Mouse (Mus musculus): ENCODE data around the gene Ntmt1. TPM values are rescaled to one million over a fixed set of nuclear protein-coding genes. Genes with fewer than 3 reads are reported as not detected.
A peak's percentile ranks its signal among the peaks of the same experiment; 100 is the strongest.

Ntmt1 gene
- polyA plus RNA-seq, 1 experiment from 2014 or later: 90.0 TPM

GRCm38 (mm10) chr2:30779241-30779640, 28.4 kb upstream of the Ntmt1 start:
- Histone ChIP-seq H3K4me2 (ENCODE audit: low read depth, low read length) (no peak overlapping the region), H3K9ac (ENCODE audit: low read length) (no peak overlapping the region), H3K4me3 (ENCODE audit: low read length) (no peak overlapping the region), H3K36me3 (ENCODE audit: control insufficient read depth, insufficient read depth) (no peaks in the 10 kb centered on the region), H3K27me3 (ENCODE audit: control insufficient read depth, insufficient read depth, low read length) (no peaks in the 10 kb centered on the region), H3K9me3 (replicated peaks; ENCODE audit: control insufficient read depth, low read length) (no peaks in the 10 kb centered on the region), H3K4me1 (ENCODE audit: control insufficient read depth, insufficient read depth, low read length) (peaks cover 17% of the 10 kb centered on the region), H3K27ac (ENCODE audit: low read length) (no peak overlapping the region)
- ATAC-seq (replicated peaks; ENCODE audit: extremely low read depth, insufficient read depth, low FRiP score): no peak
- 13% methylated on average over 5 of the region's 5 CpGs for WGBS

DNA sequence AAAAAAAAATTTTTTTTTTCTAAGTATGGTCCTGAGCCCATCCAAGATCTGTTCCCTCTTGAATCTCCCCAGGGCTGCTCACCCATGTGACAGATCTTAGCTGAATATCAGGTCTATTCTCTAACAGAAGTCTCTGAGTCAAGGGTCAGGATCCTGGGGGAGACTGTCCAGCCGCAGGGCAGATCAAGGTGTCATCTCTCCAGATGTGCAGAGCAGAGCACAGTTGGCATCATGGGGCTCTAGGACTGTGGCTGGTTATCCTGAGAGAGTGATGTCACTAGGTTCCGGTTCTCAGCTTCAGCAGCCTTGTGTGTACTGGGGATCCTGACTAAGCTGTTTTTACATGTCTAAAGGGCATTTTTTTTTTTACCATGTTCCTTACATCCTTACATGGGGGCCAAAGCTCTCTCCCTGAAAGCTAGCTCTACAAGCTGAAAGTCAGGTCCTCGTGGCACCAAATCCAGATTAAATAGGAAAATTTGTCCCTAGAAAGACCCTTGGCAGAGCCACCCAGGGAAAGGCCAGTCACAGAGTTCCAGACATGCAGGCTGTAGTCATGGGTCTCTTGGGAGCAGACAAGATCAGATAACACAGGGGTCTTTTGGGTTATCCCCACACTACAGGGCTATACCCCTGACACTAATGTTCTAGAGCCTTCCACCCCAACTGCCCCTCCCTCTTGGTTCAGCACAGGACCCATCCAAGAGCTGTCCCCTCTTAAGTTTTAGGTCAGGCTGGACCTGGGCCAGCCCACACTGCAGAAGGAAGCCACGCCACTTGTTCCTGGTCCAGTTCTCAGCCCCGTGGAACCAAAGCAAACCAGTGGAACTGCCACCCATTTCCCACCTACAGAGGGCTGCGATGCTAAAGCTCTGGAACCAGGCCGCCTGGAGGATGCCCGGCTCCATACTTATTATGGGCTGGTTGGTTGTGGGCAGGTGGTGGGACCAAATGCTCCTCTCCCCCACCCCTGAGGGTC, 25.0 kb upstream of the Ntmt1 start:
- H3K27ac ChIP-seq (ENCODE audit: low read length): peak overlapping the region; percentile 52
- peaks cover 18% of the 10 kb centered on the region for H3K4me1 ChIP-seq (ENCODE audit: control insufficient read depth, insufficient read depth, low read length)
- H3K4me3 ChIP-seq (ENCODE audit: low read length): no peak overlapping the region

GRCm38 (mm10) chr2:30783346-30783745, 24.3 kb upstream of the Ntmt1 start:
- Histone ChIP-seq H3K4me2 (ENCODE audit: low read depth, low read length) (peak overlapping the region; percentile 68), H3K27ac (ENCODE audit: low read length) (peak overlapping the region; percentile 52), H3K27me3 (ENCODE audit: control insufficient read depth, insufficient read depth, low read length) (no peaks in the 10 kb centered on the region), H3K4me3 (ENCODE audit: low read length) (peak overlapping the region; percentile 28), H3K9ac (ENCODE audit: low read length) (peak overlapping the region; percentile 75), H3K36me3 (ENCODE audit: control insufficient read depth, insufficient read depth) (no peaks in the 10 kb centered on the region), H3K4me1 (ENCODE audit: control insufficient read depth, insufficient read depth, low read length) (peaks cover 18% of the 10 kb centered on the region), H3K9me3 (replicated peaks; ENCODE audit: control insufficient read depth, low read length) (no peaks in the 10 kb centered on the region)
- peak; percentile 50 for ATAC-seq (replicated peaks; ENCODE audit: extremely low read depth, insufficient read depth, low FRiP score)
- under 1% methylated on average over 12 of the region's 13 CpGs for WGBS

More for the DNA sequence above, 25.0 kb upstream of the Ntmt1 start:
- Histone ChIP-seq H3K36me3 (ENCODE audit: control insufficient read depth, insufficient read depth) (no peaks in the 10 kb centered on the region), H3K9me3 (replicated peaks; ENCODE audit: control insufficient read depth, low read length) (no peaks in the 10 kb centered on the region), H3K27me3 (ENCODE audit: control insufficient read depth, insufficient read depth, low read length) (no peaks in the 10 kb centered on the region), H3K9ac (ENCODE audit: low read length) (peak overlapping the region; percentile 67), H3K4me2 (ENCODE audit: low read depth, low read length) (peak overlapping the region; percentile 68)
- ATAC-seq (replicated peaks; ENCODE audit: extremely low read depth, insufficient read depth, low FRiP score): no peak
- WGBS: 69% methylated on average over 8 of the region's 8 CpGs

DNA sequence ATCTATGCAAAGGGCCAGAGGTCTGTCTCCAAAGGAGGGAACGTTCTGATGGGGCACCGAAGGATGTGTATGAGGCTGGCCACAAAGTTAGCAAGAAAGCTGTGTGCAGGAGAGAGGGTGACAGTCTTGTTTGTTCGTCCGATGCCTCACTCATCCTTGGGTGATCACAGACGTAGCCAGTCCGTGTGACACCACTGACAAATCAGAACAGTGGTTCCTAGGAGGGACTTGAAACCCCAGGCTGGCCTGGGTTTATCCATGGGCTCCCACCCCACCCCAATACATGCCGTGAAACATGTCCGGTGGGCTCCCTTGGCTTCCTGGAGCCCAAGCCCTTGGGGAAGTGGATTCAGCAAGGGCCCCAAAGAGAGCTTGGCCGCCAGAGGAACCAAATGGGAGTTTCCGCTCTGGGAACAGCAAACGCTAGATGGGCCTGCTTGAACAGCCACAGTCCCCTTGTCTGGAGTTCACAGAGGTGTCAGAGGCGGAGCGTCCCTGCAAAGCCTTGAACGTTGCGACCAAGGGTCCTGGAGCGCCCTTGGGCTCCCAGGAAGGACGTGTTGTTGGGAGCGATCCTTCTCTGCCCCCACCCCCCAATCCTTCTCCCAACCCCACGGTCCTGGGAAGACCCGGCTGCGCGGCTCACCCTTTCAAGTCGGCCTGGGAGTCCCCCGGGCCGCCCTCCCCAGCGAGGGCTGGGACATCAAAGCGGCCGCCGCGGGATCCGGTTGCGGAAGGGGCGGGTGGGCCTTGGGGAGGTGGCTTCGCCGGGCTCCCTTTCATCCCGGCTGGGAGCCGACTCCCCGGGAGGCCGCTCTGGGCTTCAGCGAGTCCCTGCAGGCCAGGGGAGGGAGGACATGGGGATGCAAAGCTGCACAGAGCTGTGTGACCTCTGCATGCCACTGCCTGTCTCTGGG, 23.3 kb upstream of the Ntmt1 start:
- 9% methylated on average over 40 of the region's 40 CpGs for WGBS
- Histone ChIP-seq H3K4me2 (ENCODE audit: low read depth, low read length) (peak overlapping the region; percentile 68), H3K27ac (ENCODE audit: low read length) (peak overlapping the region; percentile 17), H3K27me3 (ENCODE audit: control insufficient read depth, insufficient read depth, low read length) (no peaks in the 10 kb centered on the region), H3K4me1 (ENCODE audit: control insufficient read depth, insufficient read depth, low read length) (peaks cover 14% of the 10 kb centered on the region), H3K9ac (ENCODE audit: low read length) (peak overlapping the region; percentile 75), H3K9me3 (replicated peaks; ENCODE audit: control insufficient read depth, low read length) (no peaks in the 10 kb centered on the region), H3K36me3 (ENCODE audit: control insufficient read depth, insufficient read depth) (no peaks in the 10 kb centered on the region), H3K4me3 (ENCODE audit: low read length) (peak overlapping the region; percentile 45)
- ATAC-seq (replicated peaks; ENCODE audit: extremely low read depth, insufficient read depth, low FRiP score): peak; percentile 55

DNA sequence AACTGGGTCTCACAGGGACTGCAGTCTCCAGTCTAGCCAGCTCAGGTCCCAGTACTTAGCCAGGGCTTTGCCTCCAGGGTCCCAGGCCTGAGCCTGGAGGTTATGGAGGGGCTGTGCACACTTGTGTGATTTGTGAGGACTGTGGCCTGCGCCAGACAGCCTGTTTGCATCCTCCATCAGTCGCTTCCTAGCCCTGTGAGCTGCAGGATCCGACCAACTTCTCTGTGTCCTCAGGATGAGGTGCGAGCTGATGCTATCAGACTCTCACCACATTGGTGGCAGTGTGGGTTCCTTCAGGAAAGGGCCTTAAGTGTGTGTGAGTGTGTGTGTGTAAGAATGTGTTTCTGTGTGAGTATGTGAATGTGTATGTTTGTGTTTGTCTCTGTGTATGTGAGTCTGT, 20.2 kb upstream of the Ntmt1 start:
- ATAC-seq (replicated peaks; ENCODE audit: extremely low read depth, insufficient read depth, low FRiP score): no peak
- Histone ChIP-seq H3K27ac (ENCODE audit: low read length) (no peak overlapping the region), H3K9me3 (replicated peaks; ENCODE audit: control insufficient read depth, low read length) (no peaks in the 10 kb centered on the region), H3K4me2 (ENCODE audit: low read depth, low read length) (no peak overlapping the region), H3K4me1 (ENCODE audit: control insufficient read depth, insufficient read depth, low read length) (peaks cover 9% of the 10 kb centered on the region), H3K36me3 (ENCODE audit: control insufficient read depth, insufficient read depth) (no peaks in the 10 kb centered on the region), H3K27me3 (ENCODE audit: control insufficient read depth, insufficient read depth, low read length) (no peaks in the 10 kb centered on the region), H3K4me3 (ENCODE audit: low read length) (no peak overlapping the region), H3K9ac (ENCODE audit: low read length) (no peak overlapping the region)
- 49% methylated on average over 4 of the region's 4 CpGs for WGBS

GRCm38 (mm10) chr2:30792061-30792460, 15.6 kb upstream of the Ntmt1 start:
- H3K9ac ChIP-seq (ENCODE audit: low read length): no peak overlapping the region
- no peak for ATAC-seq (replicated peaks; ENCODE audit: extremely low read depth, insufficient read depth, low FRiP score)
- no peaks in the 10 kb centered on the region for H3K9me3 ChIP-seq (replicated peaks; ENCODE audit: control insufficient read depth, low read length)
- H3K36me3 ChIP-seq (ENCODE audit: control insufficient read depth, insufficient read depth): no peaks in the 10 kb centered on the region
- WGBS: 88% methylated on average over 7 of the region's 7 CpGs
- no peak overlapping the region for H3K27ac ChIP-seq (ENCODE audit: low read length)
- H3K4me1 ChIP-seq (ENCODE audit: control insufficient read depth, insufficient read depth, low read length): peaks cover 10% of the 10 kb centered on the region
- H3K4me2 ChIP-seq (ENCODE audit: low read depth, low read length): no peak overlapping the region
- no peak overlapping the region for H3K4me3 ChIP-seq (ENCODE audit: low read length)
- H3K27me3 ChIP-seq (ENCODE audit: control insufficient read depth, insufficient read depth, low read length): no peaks in the 10 kb centered on the region

DNA sequence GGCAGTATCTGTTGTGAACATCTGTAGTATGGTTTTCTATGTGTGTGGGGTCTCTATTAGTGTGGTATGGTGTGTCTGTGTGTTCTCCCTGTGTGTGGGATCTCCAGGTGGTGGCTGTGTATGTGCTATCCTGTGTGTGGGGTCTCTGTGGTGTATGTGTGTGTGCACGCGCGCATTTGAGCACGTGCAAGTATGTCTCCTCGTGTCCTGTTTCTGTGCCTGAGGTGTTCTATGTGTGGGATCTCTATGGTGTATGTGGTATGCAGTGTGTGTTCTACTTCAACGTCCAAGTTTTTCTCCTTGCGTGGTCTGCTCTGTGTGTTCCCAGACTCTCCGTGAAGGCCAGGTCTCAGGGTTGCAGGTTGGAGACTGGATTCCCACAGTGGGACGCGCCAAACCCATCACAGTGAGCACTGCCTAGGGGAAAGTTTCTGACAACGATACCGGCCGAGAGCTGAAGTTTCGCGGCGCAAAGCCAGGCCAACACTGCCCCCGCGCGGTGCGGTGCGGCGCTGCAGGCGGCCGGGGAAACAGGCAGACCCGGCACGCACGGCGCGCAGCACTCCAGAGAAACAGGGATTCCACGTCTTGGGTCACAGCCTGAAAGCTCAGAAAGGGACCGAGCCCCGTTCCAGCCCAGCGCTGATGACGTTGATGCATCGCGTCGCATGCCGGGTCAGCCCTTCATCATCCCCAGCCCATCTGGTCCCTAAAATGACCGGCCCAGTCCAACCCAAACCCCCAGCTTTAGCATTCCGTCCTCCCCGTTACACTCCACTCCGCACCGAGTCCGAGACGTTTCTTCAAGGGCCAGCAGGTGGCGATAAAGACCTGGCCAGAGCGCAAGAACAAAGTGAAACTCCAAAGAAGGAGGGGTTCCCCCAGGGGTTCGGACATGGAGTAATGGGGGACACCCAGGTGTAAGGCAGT, 13.2 kb upstream of the Ntmt1 start:
- H3K4me3 ChIP-seq (ENCODE audit: low read length): peak overlapping the region; percentile 51
- H3K9ac ChIP-seq (ENCODE audit: low read length): peak overlapping the region; percentile 70
- H3K36me3 ChIP-seq (ENCODE audit: control insufficient read depth, insufficient read depth): no peaks in the 10 kb centered on the region
- H3K9me3 ChIP-seq (replicated peaks; ENCODE audit: control insufficient read depth, low read length): no peaks in the 10 kb centered on the region
- H3K4me2 ChIP-seq (ENCODE audit: low read depth, low read length): peak overlapping the region; percentile 67
- H3K4me1 ChIP-seq (ENCODE audit: control insufficient read depth, insufficient read depth, low read length): peaks cover 10% of the 10 kb centered on the region
- H3K27me3 ChIP-seq (ENCODE audit: control insufficient read depth, insufficient read depth, low read length): no peaks in the 10 kb centered on the region; the same call in 1 of the 2 replicates
- ATAC-seq (replicated peaks; ENCODE audit: extremely low read depth, insufficient read depth, low FRiP score): peak; percentile 79
- peak overlapping the region; percentile 35; the same call in 1 of the 2 replicates for H3K27ac ChIP-seq (ENCODE audit: low read length)
- WGBS: 5% methylated on average over 48 of the region's 48 CpGs

DNA sequence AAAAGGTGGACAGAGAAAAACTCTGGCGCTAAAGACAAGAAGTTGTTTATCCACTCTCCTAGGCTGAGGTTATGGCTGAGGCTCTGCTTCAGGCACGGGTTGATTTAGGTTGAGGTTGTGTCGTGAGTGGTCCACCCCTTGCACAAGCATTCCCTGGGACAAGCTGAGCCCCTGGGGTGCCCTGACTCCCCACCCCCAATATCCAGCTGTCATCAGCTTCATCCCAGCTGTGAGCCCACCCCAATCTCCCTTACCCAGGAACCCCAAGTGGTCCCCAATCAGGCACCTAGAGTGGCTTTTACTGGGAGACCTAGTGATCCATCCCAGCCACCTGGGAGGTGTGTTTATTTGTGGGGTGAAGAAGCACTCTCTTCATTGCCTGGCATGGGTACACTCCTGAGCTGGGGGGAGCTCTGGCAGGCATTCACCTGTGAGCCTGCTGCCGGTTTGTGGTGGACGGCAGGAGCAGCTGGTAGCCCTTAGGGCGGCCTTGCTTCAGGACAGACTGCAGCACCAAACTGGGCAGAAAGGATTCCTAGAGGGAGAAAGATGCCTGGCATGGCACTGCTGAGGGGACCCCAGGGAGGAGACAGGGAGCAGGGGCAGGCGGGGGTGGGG, 12.2 kb upstream of the Ntmt1 start:
- ATAC-seq (replicated peaks; ENCODE audit: extremely low read depth, insufficient read depth, low FRiP score): no peak
- no peak overlapping the region for H3K27ac ChIP-seq (ENCODE audit: low read length)
- 83% methylated on average over 7 of the region's 7 CpGs for WGBS
- no peaks in the 10 kb centered on the region for H3K36me3 ChIP-seq (ENCODE audit: control insufficient read depth, insufficient read depth)
- H3K4me2 ChIP-seq (ENCODE audit: low read depth, low read length): peak overlapping the region; percentile 67; the same call in 1 of the 2 replicates
- H3K9ac ChIP-seq (ENCODE audit: low read length): peak overlapping the region; percentile 70
- H3K4me1 ChIP-seq (ENCODE audit: control insufficient read depth, insufficient read depth, low read length): peaks cover 10% of the 10 kb centered on the region
- peaks cover 2% of the 10 kb centered on the region; the same call in 1 of the 2 replicates for H3K27me3 ChIP-seq (ENCODE audit: control insufficient read depth, insufficient read depth, low read length)
- no peak overlapping the region for H3K4me3 ChIP-seq (ENCODE audit: low read length)
- no peaks in the 10 kb centered on the region for H3K9me3 ChIP-seq (replicated peaks; ENCODE audit: control insufficient read depth, low read length)
